Mouse (Mus musculus): ENCODE measurements at regions not wholly inside any gene's neighbourhood (a gene's known extent, or its start where the extent isn't known, plus 50 kb on each side); places are given as distances from the start of the nearest gene placed in this dataset.

DNA sequence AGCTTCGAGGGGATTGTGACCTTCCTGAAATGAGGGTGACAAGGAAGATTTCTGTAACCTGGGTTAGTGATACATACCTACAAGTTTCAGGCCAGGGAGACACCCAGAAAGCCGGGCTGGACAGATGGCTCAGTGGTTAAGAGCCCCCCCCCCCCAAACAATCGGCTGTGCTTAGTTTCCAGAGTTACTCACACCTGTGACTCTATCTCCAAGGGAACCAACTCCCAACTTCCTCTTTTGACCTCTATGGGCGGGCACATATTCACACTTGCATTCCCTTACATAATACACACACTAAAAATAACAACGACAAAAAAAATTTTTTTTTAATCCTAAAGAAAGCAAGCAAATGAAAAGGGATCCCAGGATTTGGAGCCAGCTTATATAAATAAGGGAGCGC is 283.0 kb upstream of the Arglu1 start:
- Histone ChIP-seq H3K4me3 (replicated peaks; ENCODE audit: insufficient read depth, low read depth, low read length) (no peak overlapping the region), H3K4me1 (ENCODE audit: control insufficient read depth, insufficient read depth, low read length) (no peaks in the 10 kb centered on the region), H3K27me3 (ENCODE audit: control insufficient read depth, insufficient read depth, low read length) (no peaks in the 10 kb centered on the region), H3K27ac (ENCODE audit: insufficient read depth, low read length) (no peak overlapping the region)
- DNase-seq: no peak
- TF ChIP-seq CTCF (IDR thresholded peaks at IDR 0.05; ENCODE audit: borderline replicate concordance, insufficient read depth, low read depth, low read length) (no peak), POLR2A (IDR thresholded peaks at IDR 0.05; ENCODE audit: borderline replicate concordance, insufficient read depth, low read length) (no peak)
- WGBS: 63% methylated on average over 6 of the region's 6 CpGs

DNA sequence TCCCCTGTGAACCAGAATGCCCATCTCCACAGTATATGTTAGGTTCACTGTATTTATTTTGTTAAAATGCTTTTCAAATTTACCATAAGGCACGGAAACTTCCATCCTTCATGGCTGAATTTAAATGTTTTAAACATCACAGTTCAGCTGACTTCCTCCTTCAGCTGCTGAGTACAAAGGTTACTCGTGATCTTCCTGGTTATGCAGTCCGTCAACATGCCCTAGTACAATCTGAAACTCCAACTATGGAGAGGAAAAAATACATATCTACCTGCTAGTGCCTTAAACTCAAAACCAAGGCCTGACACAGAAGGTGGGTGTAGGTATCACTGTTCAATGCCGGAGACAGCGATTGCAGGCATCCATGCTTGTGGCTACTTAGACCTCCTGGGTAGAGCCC is 280.5 kb upstream of the Arglu1 start:
- DNase-seq: no peak
- 91% methylated on average over 5 of the region's 5 CpGs for WGBS
- TF ChIP-seq CTCF (IDR thresholded peaks at IDR 0.05; ENCODE audit: borderline replicate concordance, insufficient read depth, low read depth, low read length) (no peak), POLR2A (IDR thresholded peaks at IDR 0.05; ENCODE audit: borderline replicate concordance, insufficient read depth, low read length) (no peak)
- H3K4me3 ChIP-seq (replicated peaks; ENCODE audit: insufficient read depth, low read depth, low read length): no peak overlapping the region
- no peaks in the 10 kb centered on the region for H3K27me3 ChIP-seq (ENCODE audit: control insufficient read depth, insufficient read depth, low read length)
- H3K4me1 ChIP-seq (ENCODE audit: control insufficient read depth, insufficient read depth, low read length): no peaks in the 10 kb centered on the region
- H3K27ac ChIP-seq (ENCODE audit: insufficient read depth, low read length): no peak overlapping the region

DNA sequence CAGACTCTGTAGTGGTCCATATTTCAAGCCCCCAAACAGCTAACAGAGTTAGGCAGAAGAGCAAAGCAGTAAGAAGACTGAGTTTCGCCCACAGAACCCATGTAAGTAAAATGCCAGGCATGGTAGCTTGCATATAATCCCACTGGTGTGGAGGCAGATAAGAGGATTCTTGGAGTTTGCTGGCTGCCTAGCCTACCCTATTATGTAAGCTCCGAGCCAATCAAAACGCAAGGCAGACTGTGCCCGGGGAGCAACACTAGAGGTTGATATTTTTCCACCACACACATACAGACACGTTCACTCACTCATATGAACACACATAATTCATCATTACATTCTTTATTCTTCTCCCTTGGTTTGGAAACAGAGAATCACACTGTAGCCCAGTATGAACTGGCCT is 280.0 kb upstream of the Arglu1 start:
- TF ChIP-seq POLR2A (IDR thresholded peaks at IDR 0.05; ENCODE audit: borderline replicate concordance, insufficient read depth, low read length) (no peak), CTCF (IDR thresholded peaks at IDR 0.05; ENCODE audit: borderline replicate concordance, insufficient read depth, low read depth, low read length) (no peak)
- no peak overlapping the region for H3K4me3 ChIP-seq (replicated peaks; ENCODE audit: insufficient read depth, low read depth, low read length)
- WGBS: 72% methylated on average over 5 of the region's 5 CpGs
- DNase-seq: no peak
- no peaks in the 10 kb centered on the region for H3K27me3 ChIP-seq (ENCODE audit: control insufficient read depth, insufficient read depth, low read length)
- H3K27ac ChIP-seq (ENCODE audit: insufficient read depth, low read length): no peak overlapping the region
- no peaks in the 10 kb centered on the region for H3K4me1 ChIP-seq (ENCODE audit: control insufficient read depth, insufficient read depth, low read length)

DNA sequence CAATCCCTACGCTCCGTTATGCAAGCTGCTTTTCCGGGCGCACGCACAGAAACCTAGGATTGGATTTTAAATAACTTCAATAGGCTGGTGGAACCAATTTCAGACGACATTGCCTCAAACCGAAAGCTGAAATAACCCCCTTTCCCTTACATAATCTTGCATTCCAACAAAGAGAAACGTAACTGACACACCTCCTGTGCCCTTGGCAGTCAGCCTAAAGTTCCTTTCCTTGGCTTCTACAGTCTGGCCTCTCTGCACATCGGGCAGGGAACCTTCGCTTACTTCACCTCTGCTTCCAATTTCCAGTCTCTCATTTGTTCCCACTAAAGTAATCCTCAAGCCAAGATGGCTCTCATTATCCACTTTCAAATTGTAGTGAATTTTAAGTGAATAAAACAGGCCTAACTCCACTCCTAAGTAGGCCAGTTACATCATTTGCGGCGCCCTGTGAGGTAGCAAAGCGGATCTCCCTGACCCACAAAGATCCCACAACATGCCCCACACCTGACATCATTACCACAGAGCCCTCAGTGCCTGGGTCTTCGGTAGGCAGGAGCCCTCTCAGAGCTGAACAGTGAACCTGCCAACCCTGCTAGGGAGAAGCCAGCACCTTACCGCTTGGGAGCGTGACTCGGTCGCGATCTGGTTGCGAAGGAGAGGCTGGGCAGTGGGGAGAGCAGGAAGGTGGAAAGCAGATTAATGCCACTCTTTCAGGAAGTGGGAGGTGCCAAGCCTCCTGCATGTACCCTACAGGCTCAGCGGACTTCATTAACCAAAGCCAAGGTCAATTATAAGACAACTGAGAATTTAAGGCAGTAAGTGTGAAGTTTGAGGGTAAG is 279.0 kb upstream of the Arglu1 start:
- 76% methylated on average over 21 of the region's 21 CpGs for WGBS
- no peak for DNase-seq
- Histone ChIP-seq H3K27me3 (ENCODE audit: control insufficient read depth, insufficient read depth, low read length) (no peaks in the 10 kb centered on the region), H3K4me1 (ENCODE audit: control insufficient read depth, insufficient read depth, low read length) (no peaks in the 10 kb centered on the region), H3K4me3 (replicated peaks; ENCODE audit: insufficient read depth, low read depth, low read length) (no peak overlapping the region), H3K27ac (ENCODE audit: insufficient read depth, low read length) (no peak overlapping the region)
- TF ChIP-seq CTCF (IDR thresholded peaks at IDR 0.05; ENCODE audit: borderline replicate concordance, insufficient read depth, low read depth, low read length) (no peak), POLR2A (IDR thresholded peaks at IDR 0.05; ENCODE audit: borderline replicate concordance, insufficient read depth, low read length) (no peak)

DNA sequence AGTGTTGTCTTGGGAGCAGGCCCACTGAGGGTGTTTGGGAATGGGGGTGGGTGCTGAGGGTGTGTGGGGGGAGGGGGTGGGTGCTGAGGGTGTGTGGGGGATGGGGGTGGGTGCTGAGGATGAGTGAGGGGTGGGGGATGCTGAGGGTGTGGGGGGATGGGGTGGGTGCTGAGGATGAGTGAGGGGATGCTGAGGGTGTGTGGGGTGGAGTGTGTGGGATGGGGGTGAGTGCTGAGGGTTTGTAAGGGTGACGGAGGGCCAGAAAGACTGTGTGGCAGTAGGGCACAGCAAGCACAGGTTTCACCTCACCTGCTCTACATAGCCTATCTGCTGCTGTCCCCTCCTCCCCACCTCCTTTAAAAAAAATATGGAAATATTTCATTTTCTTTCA is 276.3 kb upstream of the Arglu1 start:
- Histone ChIP-seq H3K27ac (ENCODE audit: insufficient read depth, low read length) (no peak overlapping the region), H3K4me3 (replicated peaks; ENCODE audit: insufficient read depth, low read depth, low read length) (no peak overlapping the region), H3K27me3 (ENCODE audit: control insufficient read depth, insufficient read depth, low read length) (no peaks in the 10 kb centered on the region), H3K4me1 (ENCODE audit: control insufficient read depth, insufficient read depth, low read length) (no peaks in the 10 kb centered on the region)
- no peak for DNase-seq
- 94% methylated on average over 1 of the region's 1 CpGs for WGBS
- TF ChIP-seq POLR2A (IDR thresholded peaks at IDR 0.05; ENCODE audit: borderline replicate concordance, insufficient read depth, low read length) (no peak), CTCF (IDR thresholded peaks at IDR 0.05; ENCODE audit: borderline replicate concordance, insufficient read depth, low read depth, low read length) (no peak)

DNA sequence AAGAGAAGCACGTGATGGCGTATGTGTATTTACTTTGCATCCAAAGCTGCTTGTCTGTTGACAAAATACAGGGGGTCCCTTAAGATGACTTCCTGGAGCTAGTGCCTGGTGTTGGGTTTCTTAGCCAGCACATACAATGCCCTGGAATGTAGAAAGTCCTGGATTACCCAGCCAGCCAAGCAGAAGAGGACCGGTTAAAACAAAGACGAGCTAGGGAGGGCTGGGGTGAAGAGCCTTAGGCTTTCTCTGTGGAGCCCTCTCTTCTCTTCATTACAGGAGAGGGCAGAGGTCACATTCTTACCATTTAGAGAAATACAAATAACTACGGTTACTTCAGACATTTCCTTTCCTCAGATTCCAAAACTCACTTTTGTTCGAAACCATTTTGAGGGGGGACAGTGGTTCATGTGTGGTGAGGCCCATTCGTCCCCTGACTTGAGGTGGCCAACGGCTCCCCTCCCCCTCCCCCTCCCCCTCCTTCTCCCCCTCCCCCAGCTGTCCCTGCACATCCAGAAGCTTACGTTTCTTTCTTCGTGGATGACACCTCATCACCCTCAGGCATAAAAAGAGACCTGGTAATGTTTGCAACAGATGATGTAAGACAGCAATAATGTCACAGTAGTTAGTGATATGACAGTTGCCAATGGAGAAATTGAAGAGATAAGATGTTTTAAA is 275.8 kb upstream of the Arglu1 start:
- Histone ChIP-seq H3K27ac (ENCODE audit: insufficient read depth, low read length) (no peak overlapping the region), H3K4me3 (replicated peaks; ENCODE audit: insufficient read depth, low read depth, low read length) (no peak overlapping the region), H3K4me1 (ENCODE audit: control insufficient read depth, insufficient read depth, low read length) (no peaks in the 10 kb centered on the region), H3K27me3 (ENCODE audit: control insufficient read depth, insufficient read depth, low read length) (no peaks in the 10 kb centered on the region)
- WGBS: 34% methylated on average over 10 of the region's 10 CpGs
- DNase-seq: no peak
- TF ChIP-seq POLR2A (IDR thresholded peaks at IDR 0.05; ENCODE audit: borderline replicate concordance, insufficient read depth, low read length) (no peak), CTCF (IDR thresholded peaks at IDR 0.05; ENCODE audit: borderline replicate concordance, insufficient read depth, low read depth, low read length) (no peak)

DNA sequence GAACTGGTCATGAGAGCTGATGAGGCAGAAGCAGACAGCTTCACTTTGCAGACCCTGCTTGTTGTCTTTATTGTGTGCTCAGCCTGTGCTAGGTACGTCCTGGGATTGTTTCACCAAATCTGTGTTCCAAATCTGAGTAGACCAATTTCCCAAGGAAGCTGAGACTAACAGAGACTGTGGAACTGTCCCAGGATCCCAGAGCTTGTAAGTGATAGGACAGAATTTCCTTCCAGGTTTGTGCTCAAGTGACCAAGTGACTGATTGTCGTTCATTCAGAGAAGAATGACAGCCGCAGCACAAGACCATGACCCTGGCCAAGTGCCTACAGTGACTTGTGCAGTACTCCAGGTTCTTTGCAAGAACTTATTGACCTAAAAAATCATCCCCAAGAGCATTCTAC is 269.9 kb upstream of the Arglu1 start:
- no peak overlapping the region for H3K27ac ChIP-seq (ENCODE audit: insufficient read depth, low read length)
- no peak overlapping the region for H3K4me3 ChIP-seq (replicated peaks; ENCODE audit: insufficient read depth, low read depth, low read length)
- TF ChIP-seq POLR2A (IDR thresholded peaks at IDR 0.05; ENCODE audit: borderline replicate concordance, insufficient read depth, low read length) (no peak), CTCF (IDR thresholded peaks at IDR 0.05; ENCODE audit: borderline replicate concordance, insufficient read depth, low read depth, low read length) (no peak)
- no peaks in the 10 kb centered on the region for H3K27me3 ChIP-seq (ENCODE audit: control insufficient read depth, insufficient read depth, low read length)
- WGBS: 65% methylated on average over 3 of the region's 3 CpGs
- DNase-seq: no peak
- H3K4me1 ChIP-seq (ENCODE audit: control insufficient read depth, insufficient read depth, low read length): no peaks in the 10 kb centered on the region

DNA sequence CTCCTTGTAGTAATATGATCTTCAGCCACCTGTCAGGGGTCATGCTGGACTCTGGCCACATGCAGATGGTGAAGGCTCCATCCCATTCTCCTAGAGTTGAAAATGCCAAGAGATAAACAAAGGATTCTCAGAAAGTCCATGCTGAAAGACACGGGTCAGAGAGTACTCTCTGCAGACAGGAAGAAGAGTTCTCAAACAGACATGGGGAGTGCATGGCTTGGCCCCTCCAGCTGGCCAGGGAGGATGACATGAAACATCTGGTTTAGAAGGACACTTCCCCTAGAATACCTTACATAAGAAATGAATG is 269.4 kb upstream of the Arglu1 start:
- Histone ChIP-seq H3K27ac (ENCODE audit: insufficient read depth, low read length) (no peak overlapping the region), H3K27me3 (ENCODE audit: control insufficient read depth, insufficient read depth, low read length) (no peaks in the 10 kb centered on the region), H3K4me3 (replicated peaks; ENCODE audit: insufficient read depth, low read depth, low read length) (no peak overlapping the region), H3K4me1 (ENCODE audit: control insufficient read depth, insufficient read depth, low read length) (no peaks in the 10 kb centered on the region)
- no peak for DNase-seq
- TF ChIP-seq CTCF (IDR thresholded peaks at IDR 0.05; ENCODE audit: borderline replicate concordance, insufficient read depth, low read depth, low read length) (no peak), POLR2A (IDR thresholded peaks at IDR 0.05; ENCODE audit: borderline replicate concordance, insufficient read depth, low read length) (no peak)
- WGBS: 9% methylated on average over 1 of the region's 1 CpGs

Data from cerebellum, adult 2 months (tissue).